Mouse (Mus musculus) midbrain, embryonic 13.5 days (tissue): ENCODE results near the gene Aldh1a7. TPM values are rescaled to one million over a fixed set of nuclear protein-coding genes. Genes with fewer than 3 reads are reported as not detected.
A peak's percentile ranks its signal among the peaks of the same experiment; 100 is the strongest.
"Not testable (repeated sequence)": the region's sequence is repeated elsewhere in the genome, so short reads cannot be mapped to it uniquely, and the experiment has no call there.

Source experiments
- ATAC-seq: fragments of 200-750 bp; cut with Nextera tagmentation; 2 replicates; pipeline ENCODE4 v1.8.0; 2017; ENCODE audit warnings: mild to moderate bottlenecking, moderate TSS enrichment, moderate library complexity
- H3K27ac ChIP-seq: fragments of 300-500 bp; sonication (generic); 2 replicates; pipeline ENCODE4 v1.5.1; 2015; ENCODE audit warnings: inconsistent platforms, mild to moderate bottlenecking, moderate library complexity
- H3K27me3 ChIP-seq: fragments of 300-500 bp; sonication (generic); 2 replicates; pipeline ENCODE4 v1.6.1; 2015; ENCODE audit warnings: mild to moderate bottlenecking, inconsistent platforms
- H3K36me3 ChIP-seq: fragments of 300-500 bp; sonication (generic); 2 replicates; pipeline ENCODE4 v1.6.1; 2015; ENCODE audit warnings: mild to moderate bottlenecking, inconsistent platforms
- H3K4me1 ChIP-seq: fragments of 300-500 bp; sonication (generic); replicated peaks from 2 replicates; pipeline ENCODE4 v1.6.1; 2015; ENCODE audit warnings: inconsistent platforms
- H3K4me2 ChIP-seq: fragments of 300-500 bp; sonication (generic); replicated peaks from 2 replicates; pipeline ENCODE4 v1.6.1; 2015; ENCODE audit warnings: moderate library complexity, mild to moderate bottlenecking, inconsistent platforms
- H3K4me3 ChIP-seq: fragments of 300-500 bp; sonication (generic); replicated peaks from 2 replicates; pipeline ENCODE4 v1.5.1; 2015; ENCODE audit warnings: mild to moderate bottlenecking, inconsistent platforms
- H3K9ac ChIP-seq: fragments of 300-500 bp; sonication (generic); replicated peaks from 2 replicates; pipeline ENCODE4 v1.6.1; 2015; ENCODE audit warnings: mild to moderate bottlenecking, inconsistent platforms
- H3K9me3 ChIP-seq: fragments of 300-500 bp; sonication (generic); 2 replicates; pipeline ENCODE4 v1.6.1; 2016; ENCODE audit warnings: mild to moderate bottlenecking, inconsistent platforms
- WGBS: fragments of 180-500 bp; shearing (Covaris S2); methylation state at CpG from one replicate; pipeline ENCODE4 v1.1.7; 2015; 5-methylcytosine and 5-hydroxymethylcytosine counted together
- polyA plus RNA-seq: library from polyadenylated mRNA; unstranded; fragments of >200 nt; fragmentation: Nextera tagmentation; extraction: Ambion mirVana; gene quantifications from 2 replicates; pipeline ENCODE4 v1.2.1, GENCODE M21; 2015

Aldh1a7 gene
- polyA plus RNA-seq, 1 experiment from 2014 or later, result 0.12 TPM

DNA sequence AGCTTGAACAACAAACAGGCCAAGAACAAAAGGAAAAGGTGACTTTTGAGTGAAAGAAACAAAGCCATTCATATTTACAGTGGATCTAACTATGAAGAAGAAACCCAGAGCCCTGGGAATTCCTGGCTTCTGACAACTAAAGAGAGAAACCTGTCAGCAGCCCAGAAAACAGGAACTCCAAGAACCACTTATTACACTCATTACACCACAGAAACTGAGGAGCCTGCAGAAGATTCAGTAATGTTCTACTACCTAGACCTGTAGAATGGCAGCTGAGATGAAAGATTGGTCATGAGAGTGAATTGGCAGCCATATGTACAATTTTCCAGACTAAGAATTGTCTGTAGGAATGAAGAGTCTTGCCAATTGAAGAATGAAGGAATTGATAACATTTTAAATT is 20.2 kb downstream of the Aldh1a7 start:
- no peak for ATAC-seq
- H3K4me2 ChIP-seq, result no peak overlapping the region
- no peaks in the 10 kb centered on the region for H3K36me3 ChIP-seq
- no peaks in the 10 kb centered on the region for H3K9me3 ChIP-seq
- no peaks in the 10 kb centered on the region for H3K4me1 ChIP-seq
- no peak overlapping the region for H3K4me3 ChIP-seq
- no peaks in the 10 kb centered on the region for H3K27me3 ChIP-seq
- H3K27ac ChIP-seq, result no peak overlapping the region
- H3K9ac ChIP-seq, result no peak overlapping the region

DNA sequence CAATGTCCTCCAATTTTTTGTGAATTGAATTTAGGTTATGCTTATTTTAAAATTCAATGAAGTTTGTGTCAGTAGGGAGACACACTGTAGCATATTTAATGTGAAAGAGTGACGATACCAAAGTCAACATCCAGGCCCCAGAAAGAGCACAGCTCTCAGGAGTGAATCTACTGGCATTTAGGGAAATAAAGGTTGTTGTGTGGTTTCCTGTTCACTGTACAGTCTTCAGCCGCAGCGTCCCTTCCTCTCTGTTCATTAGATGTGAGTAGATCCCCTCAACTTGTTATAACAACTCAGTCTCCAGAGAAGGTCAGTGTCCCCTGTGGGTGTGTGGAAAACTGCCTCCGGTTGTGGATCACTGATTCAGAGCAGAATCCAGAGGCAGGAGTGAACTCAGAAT is 20.6 kb downstream of the Aldh1a7 start:
- no peaks in the 10 kb centered on the region for H3K9me3 ChIP-seq
- no peak overlapping the region for H3K27ac ChIP-seq
- no peak overlapping the region for H3K4me2 ChIP-seq
- H3K4me1 ChIP-seq, result no peaks in the 10 kb centered on the region
- no peaks in the 10 kb centered on the region for H3K36me3 ChIP-seq
- WGBS, result 85% methylated on average over 4 of the region's 4 CpGs
- H3K4me3 ChIP-seq, result no peak overlapping the region
- no peaks in the 10 kb centered on the region for H3K27me3 ChIP-seq
- no peak overlapping the region for H3K9ac ChIP-seq
- no peak for ATAC-seq

DNA sequence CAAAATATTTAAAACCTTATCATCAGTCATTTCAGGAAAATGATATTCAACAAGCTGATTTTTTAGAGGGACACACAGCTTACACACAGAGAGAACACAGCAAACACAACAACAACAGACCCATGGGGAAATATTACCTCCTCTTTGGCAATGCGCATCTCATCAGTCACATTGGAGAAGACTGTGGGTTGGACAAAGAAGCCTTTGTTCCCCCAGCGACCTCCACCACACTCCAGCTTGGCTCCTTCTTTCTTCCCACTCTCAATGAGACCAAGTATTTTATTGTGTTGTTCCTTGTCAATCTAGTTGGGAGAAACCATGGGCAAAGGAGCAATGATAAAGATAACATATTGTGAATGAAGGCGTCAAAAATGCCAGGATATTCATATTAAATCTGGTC is 25.3 kb downstream of the Aldh1a7 start:
- no peak overlapping the region for H3K4me3 ChIP-seq
- H3K9ac ChIP-seq, result no peak overlapping the region
- H3K36me3 ChIP-seq, result no peaks in the 10 kb centered on the region
- no peaks in the 10 kb centered on the region for H3K9me3 ChIP-seq
- 26% methylated on average over 3 of the region's 3 CpGs for WGBS
- no peak overlapping the region for H3K27ac ChIP-seq
- no peaks in the 10 kb centered on the region for H3K27me3 ChIP-seq
- H3K4me1 ChIP-seq, result no peaks in the 10 kb centered on the region
- peak; percentile 37; the same call in 1 of the 2 replicates for ATAC-seq
- H3K4me2 ChIP-seq, result no peak overlapping the region

DNA sequence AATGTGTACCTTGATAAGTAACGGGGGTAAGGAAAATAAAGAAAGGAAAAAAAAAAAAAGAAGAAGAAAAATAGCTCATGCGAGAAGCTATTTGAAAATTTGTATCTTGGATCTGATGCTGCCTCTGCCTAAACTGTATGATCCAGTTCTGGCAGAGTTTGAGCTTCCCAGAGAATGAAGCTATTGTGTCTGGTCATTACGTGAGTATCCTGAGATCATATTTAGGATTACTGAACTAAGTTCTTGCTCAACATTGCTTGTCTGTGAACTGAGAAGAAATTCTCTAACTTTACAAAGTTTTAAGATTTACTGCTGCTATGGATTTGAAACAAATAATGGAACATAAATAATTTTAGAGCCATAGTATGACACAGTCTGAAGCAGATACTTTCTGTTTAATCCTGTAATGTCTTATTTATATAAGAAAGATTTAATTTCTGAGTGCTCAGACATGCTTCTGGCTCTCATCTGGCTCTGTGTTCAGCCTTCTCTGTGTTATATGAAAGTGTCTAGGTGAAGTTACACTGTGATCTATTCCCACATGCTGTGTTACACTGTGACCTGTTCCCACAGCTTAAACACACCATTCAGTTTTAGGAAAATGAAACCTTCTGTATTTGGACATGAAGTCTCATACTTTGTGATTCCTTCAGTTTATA is 49.5 kb downstream of the Aldh1a7 start:
- Histone ChIP-seq H3K4me2 (no peak overlapping the region), H3K9ac (no peak overlapping the region), H3K9me3 (no peaks in the 10 kb centered on the region), H3K4me1 (no peaks in the 10 kb centered on the region), H3K27me3 (no peaks in the 10 kb centered on the region), H3K4me3 (no peak overlapping the region), H3K36me3 (no peaks in the 10 kb centered on the region), H3K27ac (no peak overlapping the region)
- ATAC-seq, result no peak
- 90% methylated on average over 3 of the region's 3 CpGs for WGBS

DNA sequence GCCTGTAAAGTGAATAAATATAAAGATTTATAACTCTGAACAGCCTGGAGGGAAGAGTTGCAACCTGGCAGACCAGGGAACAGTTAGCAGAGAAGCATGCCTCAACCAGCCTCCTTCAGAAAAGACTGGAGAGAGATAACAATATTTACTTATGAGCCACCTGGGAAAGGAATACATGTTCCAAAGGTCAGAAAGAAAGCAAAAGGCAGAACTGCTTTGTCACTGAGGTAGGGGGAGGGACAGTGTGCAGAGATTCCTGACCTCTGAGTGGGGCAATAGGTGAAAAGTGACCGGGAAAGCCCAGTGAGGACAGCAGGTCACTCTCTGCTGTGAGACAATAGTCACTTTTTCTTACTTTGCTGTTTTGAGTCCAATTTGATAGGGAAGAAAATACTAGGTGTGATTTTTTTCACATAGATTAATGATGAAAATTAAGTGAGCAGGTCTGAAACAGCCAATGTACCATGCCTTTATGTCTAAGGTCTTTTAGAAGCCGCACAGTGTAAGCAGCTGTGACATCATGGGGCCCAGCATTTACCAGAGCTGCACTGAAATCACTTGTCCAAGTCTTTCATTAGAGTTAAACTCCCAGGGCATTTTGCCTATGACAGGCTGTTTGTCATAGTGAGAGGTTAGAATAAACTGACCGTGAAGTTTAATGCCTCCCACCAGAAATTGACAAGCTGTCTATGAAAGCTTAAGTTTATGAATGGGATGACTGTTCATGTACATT is 73.1 kb downstream of the Aldh1a7 start:
- no peaks in the 10 kb centered on the region for H3K9me3 ChIP-seq
- H3K9ac ChIP-seq, result no peak overlapping the region
- H3K27me3 ChIP-seq, result no peaks in the 10 kb centered on the region
- H3K4me3 ChIP-seq, result no peak overlapping the region
- no peaks in the 10 kb centered on the region for H3K4me1 ChIP-seq
- no peak overlapping the region for H3K27ac ChIP-seq
- no peak overlapping the region for H3K4me2 ChIP-seq
- WGBS, result 78% methylated on average over 3 of the region's 3 CpGs
- ATAC-seq, result no peak
- H3K36me3 ChIP-seq, result no peaks in the 10 kb centered on the region

DNA sequence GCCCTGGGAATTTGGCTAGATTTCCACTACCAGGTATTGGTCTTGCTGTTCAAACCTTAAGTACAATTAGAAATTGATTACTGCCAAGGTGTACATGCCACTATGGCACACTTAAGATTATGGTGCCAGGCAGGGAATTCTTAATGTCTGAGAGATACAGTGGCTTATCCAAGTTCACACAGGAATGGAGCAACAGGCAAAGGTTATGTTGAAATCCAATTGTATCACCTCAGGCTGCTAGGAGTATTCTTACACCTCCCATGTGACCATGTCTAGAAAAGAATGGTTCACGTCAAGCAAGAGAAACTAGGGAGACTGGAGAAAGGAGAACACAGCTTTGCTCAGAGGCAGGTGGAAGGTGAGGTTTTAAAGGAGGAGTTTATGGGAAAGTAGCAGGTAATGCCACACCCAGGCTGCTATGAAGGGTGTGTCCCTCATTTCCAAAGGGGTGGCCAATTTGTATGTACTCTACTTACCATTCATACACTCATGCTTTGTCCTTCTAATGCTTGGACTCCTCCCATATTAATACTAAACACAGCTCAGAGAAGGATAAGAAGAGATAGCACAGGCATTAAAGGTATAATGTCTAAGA is 74.2 kb downstream of the Aldh1a7 start:
- 81% methylated on average over 1 of the region's 1 CpGs for WGBS
- Histone ChIP-seq H3K9ac (no peak overlapping the region), H3K4me2 (no peak overlapping the region), H3K27ac (no peak overlapping the region), H3K4me1 (no peaks in the 10 kb centered on the region), H3K4me3 (no peak overlapping the region), H3K36me3 (no peaks in the 10 kb centered on the region), H3K27me3 (no peaks in the 10 kb centered on the region), H3K9me3 (no peaks in the 10 kb centered on the region)
- ATAC-seq, result no peak

DNA sequence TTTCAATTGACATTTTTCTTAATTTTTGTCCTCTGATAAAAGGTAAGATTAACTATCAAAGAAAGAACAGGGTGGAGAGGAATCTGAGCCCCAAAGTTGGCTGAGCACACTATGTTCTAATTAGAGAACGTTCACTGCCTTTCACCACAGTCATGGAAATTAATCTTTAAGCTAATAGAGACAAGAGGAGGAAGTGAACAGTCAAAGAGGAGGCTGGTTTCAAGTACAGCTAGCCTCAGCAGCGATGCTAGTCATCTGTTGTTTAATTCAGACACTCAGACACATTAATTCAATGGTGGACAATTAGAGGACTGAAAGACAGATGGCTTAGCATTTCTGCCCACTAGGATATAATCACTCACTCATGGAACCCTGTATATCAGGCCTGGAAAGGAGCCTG is 77.4 kb downstream of the Aldh1a7 start:
- Histone ChIP-seq H3K4me3 (no peak overlapping the region), H3K4me1 (no peaks in the 10 kb centered on the region), H3K9me3 (no peaks in the 10 kb centered on the region), H3K4me2 (no peak overlapping the region), H3K27ac (no peak overlapping the region), H3K9ac (no peak overlapping the region), H3K36me3 (no peaks in the 10 kb centered on the region), H3K27me3 (no peaks in the 10 kb centered on the region)
- 22% methylated on average over 2 of the region's 2 CpGs for WGBS
- no peak for ATAC-seq

DNA sequence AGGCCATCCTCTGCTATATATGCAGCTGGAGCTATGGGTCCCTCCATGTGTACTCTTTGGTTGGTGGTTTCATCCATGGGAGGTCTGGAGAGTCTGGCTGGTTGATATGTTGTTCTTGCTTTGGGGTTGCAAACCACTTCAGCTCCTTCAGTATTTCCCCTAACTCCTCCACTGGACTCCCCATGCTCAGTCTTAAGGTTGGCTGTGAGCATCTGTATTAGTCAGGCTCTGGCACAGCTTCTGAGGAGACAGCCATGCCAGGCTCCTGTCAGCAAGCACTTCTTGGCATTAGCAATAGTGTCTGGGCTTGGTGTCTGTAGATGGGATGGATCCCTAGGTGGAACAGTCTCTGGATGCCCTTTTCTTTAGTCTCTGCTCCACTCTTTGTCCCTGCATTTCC is 79.9 kb downstream of the Aldh1a7 start:
- not testable (repeated sequence) for H3K27me3 ChIP-seq, H3K27ac ChIP-seq, H3K9ac ChIP-seq, H3K9me3 ChIP-seq, H3K36me3 ChIP-seq, H3K4me1 ChIP-seq, H3K4me2 ChIP-seq, ATAC-seq, H3K4me3 ChIP-seq

DNA sequence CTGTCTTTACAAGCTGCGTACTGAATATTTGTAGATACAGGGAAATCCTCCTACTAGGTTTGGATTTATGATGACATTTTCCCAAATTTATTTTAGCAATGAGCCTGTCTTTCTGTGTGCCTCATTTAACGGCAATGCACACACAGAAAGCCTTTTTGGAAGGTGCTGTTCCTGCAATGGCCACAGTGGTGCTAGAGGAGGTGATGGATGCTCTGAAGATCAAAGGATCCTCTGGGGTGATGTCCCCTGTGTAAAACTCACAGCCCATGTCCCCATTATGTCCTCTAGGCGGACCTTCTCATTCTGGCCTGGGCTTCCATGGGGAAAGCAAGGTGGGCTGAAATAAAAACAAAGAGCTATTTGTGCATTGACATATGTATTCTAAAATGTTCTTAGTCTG is 83.0 kb downstream of the Aldh1a7 start:
- no peaks in the 10 kb centered on the region for H3K4me1 ChIP-seq
- H3K9me3 ChIP-seq, result no peaks in the 10 kb centered on the region
- no peaks in the 10 kb centered on the region for H3K36me3 ChIP-seq
- H3K4me3 ChIP-seq, result no peak overlapping the region
- no peaks in the 10 kb centered on the region for H3K27me3 ChIP-seq
- no peak overlapping the region for H3K9ac ChIP-seq
- 73% methylated on average over 3 of the region's 3 CpGs for WGBS
- no peak overlapping the region for H3K4me2 ChIP-seq
- ATAC-seq, result no peak
- H3K27ac ChIP-seq, result no peak overlapping the region

Other genes with a start within 250 kb of the Aldh1a7 start
- 0.55 and 1.3 TPM in 2 replicates for gene Aldh1a1, start 234.8 kb downstream of the Aldh1a7 start, polyA plus RNA-seq
- gene Tmc1, start 226.6 kb upstream of the Aldh1a7 start, polyA plus RNA-seq, result 0.07 and 0.09 TPM in 2 replicates